Mouse (Mus musculus): ENCODE measurements at regions not wholly inside any gene's neighbourhood (a gene's known extent, or its start where the extent isn't known, plus 50 kb on each side); places are given as distances from the start of the nearest gene placed in this dataset.

DNA sequence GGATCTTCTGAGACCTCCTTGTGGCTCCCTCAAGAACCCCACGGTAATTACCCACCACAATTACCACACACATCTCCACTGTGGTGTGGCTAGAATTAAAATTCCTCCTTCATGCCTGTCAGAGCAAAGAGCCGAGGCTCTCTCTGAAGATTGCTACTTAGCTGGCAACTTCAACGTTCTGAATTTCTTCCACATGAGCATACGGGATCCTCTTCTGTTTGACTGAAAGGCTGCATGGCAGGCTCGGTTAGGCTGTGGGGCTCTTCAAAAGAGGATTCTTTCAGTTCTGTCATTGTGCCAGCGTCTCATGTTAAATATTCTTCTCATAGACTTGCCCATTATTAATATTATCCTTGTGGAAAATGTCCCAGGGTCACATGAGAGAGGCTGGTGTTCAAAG lies 334.9 kb upstream of the Mgmt start:
- WGBS: 72% methylated on average over 6 of the region's 6 CpGs
- H3K27ac ChIP-seq (replicated peaks in 1 of 2; ENCODE audit: control insufficient read depth in 1 of 2, insufficient read depth in 1 of 2, low read depth in 2 of 2, low read length in 2 of 2): no peak overlapping the region
- no peaks in the 10 kb centered on the region for H3K27me3 ChIP-seq (ENCODE audit: control insufficient read depth, insufficient read depth, low read length)
- no peaks in the 10 kb centered on the region for H3K36me3 ChIP-seq (ENCODE audit: control insufficient read depth, insufficient read depth, low read length)
- H3K4me2 ChIP-seq (ENCODE audit: low read length): no peak overlapping the region
- no peaks in the 10 kb centered on the region for H3K9me3 ChIP-seq (ENCODE audit: control insufficient read depth, low read length)
- H3K4me3 ChIP-seq (ENCODE audit: control insufficient read depth in 1 of 2, insufficient read depth in 1 of 2, low read depth in 1 of 2, low read length in 2 of 2): no peak overlapping the region
- H3K9ac ChIP-seq (ENCODE audit: low read length): no peak overlapping the region
- no peak for ATAC-seq (ENCODE audit: insufficient number of reproducible peaks, insufficient read depth, low FRiP score, low read depth)
- H3K4me1 ChIP-seq (ENCODE audit: control insufficient read depth in 2 of 2, insufficient read depth in 2 of 2, low read length in 2 of 2): no peaks in the 10 kb centered on the region

DNA sequence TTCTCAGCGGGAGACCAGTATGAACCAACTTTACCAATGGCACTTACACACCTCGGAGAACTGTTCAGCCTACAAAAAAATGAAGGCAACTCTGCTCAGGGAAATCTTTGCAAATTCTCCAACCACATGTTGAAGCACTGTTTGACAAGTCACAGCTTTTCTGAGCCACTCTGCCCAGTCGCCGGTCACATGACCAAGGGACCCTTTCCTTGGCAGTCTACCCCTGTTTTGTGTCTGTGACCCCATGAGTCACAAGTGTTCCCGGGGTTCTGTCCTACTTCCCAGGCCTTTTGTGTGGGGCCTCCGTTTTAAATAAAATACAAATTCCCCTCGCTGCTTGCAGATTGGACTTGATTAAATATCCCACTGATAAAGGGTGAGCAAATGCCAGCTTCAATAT lies 323.5 kb upstream of the Mgmt start:
- H3K27ac ChIP-seq (replicated peaks in 1 of 2; ENCODE audit: control insufficient read depth in 1 of 2, insufficient read depth in 1 of 2, low read depth in 2 of 2, low read length in 2 of 2): no peak overlapping the region
- H3K4me3 ChIP-seq (ENCODE audit: control insufficient read depth in 1 of 2, insufficient read depth in 1 of 2, low read depth in 1 of 2, low read length in 2 of 2): no peak overlapping the region
- no peaks in the 10 kb centered on the region for H3K36me3 ChIP-seq (ENCODE audit: control insufficient read depth, insufficient read depth, low read length)
- H3K4me1 ChIP-seq (ENCODE audit: control insufficient read depth in 2 of 2, insufficient read depth in 2 of 2, low read length in 2 of 2): no peaks in the 10 kb centered on the region
- no peak overlapping the region for H3K9ac ChIP-seq (ENCODE audit: low read length)
- ATAC-seq (ENCODE audit: insufficient number of reproducible peaks, insufficient read depth, low FRiP score, low read depth): no peak
- no peaks in the 10 kb centered on the region for H3K27me3 ChIP-seq (ENCODE audit: control insufficient read depth, insufficient read depth, low read length)
- WGBS: 68% methylated on average over 7 of the region's 7 CpGs
- H3K4me2 ChIP-seq (ENCODE audit: low read length): no peak overlapping the region
- peaks cover 2% of the 10 kb centered on the region; the same call in 1 of the 2 replicates for H3K9me3 ChIP-seq (ENCODE audit: control insufficient read depth, low read length)

DNA sequence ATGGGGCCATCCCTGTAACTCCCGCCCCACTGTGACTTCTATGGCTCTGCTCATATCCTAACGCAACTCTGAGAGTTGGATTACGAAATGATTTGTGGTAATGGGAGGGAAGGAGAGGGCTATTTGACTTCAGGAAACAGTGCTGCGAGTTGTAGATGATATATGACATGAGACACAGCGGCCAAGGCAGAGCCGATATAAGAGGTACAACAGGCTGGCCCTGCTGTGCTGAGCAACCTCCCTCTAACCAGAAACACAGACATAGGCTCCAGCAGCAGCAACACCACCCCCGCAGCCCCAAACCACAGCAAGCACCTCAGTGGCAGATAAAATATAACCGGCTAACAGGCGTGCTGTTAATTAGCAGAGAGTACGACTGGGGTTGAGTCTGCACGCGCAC lies 312.5 kb upstream of the Mgmt start:
- no peaks in the 10 kb centered on the region for H3K4me1 ChIP-seq (ENCODE audit: control insufficient read depth in 2 of 2, insufficient read depth in 2 of 2, low read length in 2 of 2)
- 76% methylated on average over 12 of the region's 12 CpGs for WGBS
- no peak overlapping the region for H3K27ac ChIP-seq (replicated peaks in 1 of 2; ENCODE audit: control insufficient read depth in 1 of 2, insufficient read depth in 1 of 2, low read depth in 2 of 2, low read length in 2 of 2)
- H3K9ac ChIP-seq (ENCODE audit: low read length): no peak overlapping the region
- H3K9me3 ChIP-seq (ENCODE audit: control insufficient read depth, low read length): no peaks in the 10 kb centered on the region
- H3K36me3 ChIP-seq (ENCODE audit: control insufficient read depth, insufficient read depth, low read length): no peaks in the 10 kb centered on the region
- peaks cover 25% of the 10 kb centered on the region for H3K27me3 ChIP-seq (ENCODE audit: control insufficient read depth, insufficient read depth, low read length)
- no peak overlapping the region for H3K4me3 ChIP-seq (ENCODE audit: control insufficient read depth in 1 of 2, insufficient read depth in 1 of 2, low read depth in 1 of 2, low read length in 2 of 2)
- no peak for ATAC-seq (ENCODE audit: insufficient number of reproducible peaks, insufficient read depth, low FRiP score, low read depth)
- H3K4me2 ChIP-seq (ENCODE audit: low read length): no peak overlapping the region

DNA sequence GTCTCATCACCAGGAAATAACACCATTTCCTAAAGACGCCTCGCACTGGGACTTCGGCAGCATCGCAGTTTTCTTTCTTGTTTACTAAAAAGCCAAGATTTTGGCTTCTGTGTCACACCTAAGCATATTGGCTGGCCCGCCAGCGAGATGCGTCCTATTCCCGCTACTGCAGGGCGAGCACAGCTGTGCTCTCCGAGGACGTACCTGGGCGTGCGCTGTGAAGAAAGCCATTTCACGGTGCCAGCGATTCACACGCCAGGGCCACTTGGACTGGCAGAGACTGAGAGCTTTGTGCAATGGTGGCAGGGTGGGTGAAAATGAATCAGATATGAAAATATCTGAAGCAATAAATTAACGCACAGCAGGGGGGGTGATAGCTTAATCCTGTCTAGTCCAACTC lies 310.1 kb upstream of the Mgmt start:
- no peaks in the 10 kb centered on the region for H3K9me3 ChIP-seq (ENCODE audit: control insufficient read depth, low read length)
- 53% methylated on average over 17 of the region's 17 CpGs for WGBS
- no peak overlapping the region for H3K4me3 ChIP-seq (ENCODE audit: control insufficient read depth in 1 of 2, insufficient read depth in 1 of 2, low read depth in 1 of 2, low read length in 2 of 2)
- H3K27ac ChIP-seq (replicated peaks in 1 of 2; ENCODE audit: control insufficient read depth in 1 of 2, insufficient read depth in 1 of 2, low read depth in 2 of 2, low read length in 2 of 2): no peak overlapping the region
- H3K27me3 ChIP-seq (ENCODE audit: control insufficient read depth, insufficient read depth, low read length): peaks cover 25% of the 10 kb centered on the region
- no peaks in the 10 kb centered on the region for H3K36me3 ChIP-seq (ENCODE audit: control insufficient read depth, insufficient read depth, low read length)
- no peak overlapping the region for H3K9ac ChIP-seq (ENCODE audit: low read length)
- H3K4me1 ChIP-seq (ENCODE audit: control insufficient read depth in 2 of 2, insufficient read depth in 2 of 2, low read length in 2 of 2): no peaks in the 10 kb centered on the region
- no peak overlapping the region for H3K4me2 ChIP-seq (ENCODE audit: low read length)
- no peak for ATAC-seq (ENCODE audit: insufficient number of reproducible peaks, insufficient read depth, low FRiP score, low read depth)

DNA sequence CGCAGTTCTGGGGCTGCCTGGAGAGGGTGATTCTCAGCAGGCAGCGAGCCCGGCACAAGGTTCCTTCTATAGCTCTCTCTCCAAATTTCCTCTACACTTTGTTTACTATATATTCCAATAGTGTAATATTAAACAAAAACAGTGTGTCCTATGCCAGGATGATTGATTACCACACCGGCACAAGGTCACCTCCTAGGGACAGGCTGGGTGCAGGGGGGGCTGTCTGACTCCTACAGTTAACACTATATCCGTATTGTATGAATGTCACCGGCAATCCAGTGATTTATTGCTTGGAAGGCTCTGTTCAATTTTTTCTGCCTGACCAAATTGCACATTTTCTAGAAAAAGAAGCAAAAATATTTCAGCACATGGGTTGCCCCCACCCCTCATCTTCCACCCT lies 305.9 kb upstream of the Mgmt start:
- H3K36me3 ChIP-seq (ENCODE audit: control insufficient read depth, insufficient read depth, low read length): no peaks in the 10 kb centered on the region

DNA sequence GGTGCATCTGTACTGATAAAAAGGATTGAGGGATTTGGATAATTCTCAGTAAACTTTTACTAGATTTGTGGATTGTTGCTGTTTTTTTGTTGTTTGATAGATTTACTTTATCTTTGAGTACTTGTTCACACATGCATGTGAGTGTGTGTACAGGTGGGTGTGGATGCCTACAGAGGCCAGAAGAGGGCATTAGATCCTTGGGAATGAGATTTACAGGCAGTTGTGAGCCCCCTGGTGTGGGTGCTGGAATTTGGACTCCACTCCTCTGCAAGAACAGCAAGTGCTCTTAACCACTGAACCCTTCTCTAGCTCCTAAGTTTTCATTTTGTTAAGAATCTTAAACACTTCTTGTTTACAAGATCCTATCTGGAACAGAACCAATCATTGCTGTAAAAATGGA lies 303.5 kb upstream of the Mgmt start:
- Histone ChIP-seq H3K9me3 (ENCODE audit: control insufficient read depth, low read length) (0 out of 2 replicates have a peak, but pooled peaks cover 3% of the 10 kb centered on the region), H3K4me2 (ENCODE audit: low read length) (no peak overlapping the region), H3K27me3 (ENCODE audit: control insufficient read depth, insufficient read depth, low read length) (no peaks in the 10 kb centered on the region), H3K9ac (ENCODE audit: low read length) (no peak overlapping the region), H3K27ac (replicated peaks in 1 of 2; ENCODE audit: control insufficient read depth in 1 of 2, insufficient read depth in 1 of 2, low read depth in 2 of 2, low read length in 2 of 2) (no peak overlapping the region), H3K4me3 (ENCODE audit: control insufficient read depth in 1 of 2, insufficient read depth in 1 of 2, low read depth in 1 of 2, low read length in 2 of 2) (no peak overlapping the region), H3K4me1 (ENCODE audit: control insufficient read depth in 2 of 2, insufficient read depth in 2 of 2, low read length in 2 of 2) (no peaks in the 10 kb centered on the region), H3K36me3 (ENCODE audit: control insufficient read depth, insufficient read depth, low read length) (no peaks in the 10 kb centered on the region)
- no peak for ATAC-seq (ENCODE audit: insufficient number of reproducible peaks, insufficient read depth, low FRiP score, low read depth)

More for the DNA sequence above, 305.9 kb upstream of the Mgmt start:
- Histone ChIP-seq H3K4me3 (ENCODE audit: control insufficient read depth in 1 of 2, insufficient read depth in 1 of 2, low read depth in 1 of 2, low read length in 2 of 2) (no peak overlapping the region), H3K27ac (replicated peaks in 1 of 2; ENCODE audit: control insufficient read depth in 1 of 2, insufficient read depth in 1 of 2, low read depth in 2 of 2, low read length in 2 of 2) (no peak overlapping the region), H3K9me3 (ENCODE audit: control insufficient read depth, low read length) (0 out of 2 replicates have a peak, but pooled peaks cover 3% of the 10 kb centered on the region), H3K9ac (ENCODE audit: low read length) (no peak overlapping the region), H3K4me2 (ENCODE audit: low read length) (no peak overlapping the region), H3K27me3 (ENCODE audit: control insufficient read depth, insufficient read depth, low read length) (peaks cover 18% of the 10 kb centered on the region), H3K4me1 (ENCODE audit: control insufficient read depth in 2 of 2, insufficient read depth in 2 of 2, low read length in 2 of 2) (no peaks in the 10 kb centered on the region)
- no peak for ATAC-seq (ENCODE audit: insufficient number of reproducible peaks, insufficient read depth, low FRiP score, low read depth)
- WGBS: 88% methylated on average over 6 of the region's 6 CpGs

DNA sequence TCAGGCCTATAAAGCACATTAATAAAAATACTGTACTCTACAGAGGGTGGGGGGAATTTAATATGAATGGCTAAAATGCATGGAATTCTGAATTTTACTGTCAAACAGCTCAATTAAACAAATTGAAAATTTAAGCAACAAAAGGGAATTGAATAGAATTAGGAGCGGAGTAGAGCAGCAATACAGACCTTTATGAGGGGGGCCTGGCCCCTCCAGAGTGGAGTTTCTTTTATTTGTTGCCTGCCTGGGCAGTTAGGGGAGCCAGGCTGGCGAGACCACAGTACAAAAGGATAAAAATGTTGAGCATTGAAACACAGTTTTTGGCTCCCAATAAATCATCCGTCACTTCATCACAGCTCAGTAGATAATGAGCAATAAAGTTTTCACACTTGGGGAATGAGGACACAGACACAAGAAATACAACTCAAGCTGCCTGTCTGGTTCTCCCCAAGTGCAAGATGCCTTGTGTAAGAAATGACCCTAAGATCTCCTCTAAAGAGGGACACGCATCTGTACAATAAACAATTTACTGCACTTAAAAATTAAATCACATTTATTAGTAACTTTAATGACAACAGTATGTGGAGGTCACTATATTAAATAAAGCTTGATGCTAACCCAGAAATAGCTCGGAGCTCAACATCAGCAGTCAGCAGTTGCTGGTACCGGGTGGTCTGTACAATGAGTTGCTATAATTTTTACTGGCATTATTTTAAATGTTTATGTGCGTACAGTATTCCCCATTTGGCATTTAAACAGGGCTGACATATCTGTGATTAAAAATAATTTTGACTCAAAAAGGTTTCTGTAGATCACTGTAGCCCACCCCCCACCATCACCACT lies 286.9 kb upstream of the Mgmt start:
- H3K4me2 ChIP-seq (ENCODE audit: low read length): no peak overlapping the region

DNA sequence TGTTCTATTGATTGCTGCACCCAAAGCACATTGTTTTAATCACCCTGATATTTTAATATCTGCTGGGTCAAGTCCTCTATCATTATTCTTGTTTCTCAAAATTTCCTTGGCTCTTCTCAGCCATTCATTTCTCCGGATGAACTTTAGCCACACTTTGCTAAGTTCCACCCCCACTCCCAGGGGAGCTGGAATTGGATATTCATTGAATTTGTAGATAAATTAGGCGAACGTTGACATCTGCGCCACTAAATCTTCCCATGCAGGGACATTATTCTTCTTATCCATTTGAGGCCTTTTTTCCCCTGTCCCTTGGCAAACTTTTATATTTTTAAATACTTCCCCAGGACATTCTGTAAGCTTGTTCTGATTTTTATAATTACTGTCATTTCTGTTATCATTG lies 280.9 kb upstream of the Mgmt start:
- Histone ChIP-seq H3K4me3 (ENCODE audit: control insufficient read depth in 1 of 2, insufficient read depth in 1 of 2, low read depth in 1 of 2, low read length in 2 of 2) (no peak overlapping the region), H3K4me2 (ENCODE audit: low read length) (no peak overlapping the region), H3K36me3 (ENCODE audit: control insufficient read depth, insufficient read depth, low read length) (no peaks in the 10 kb centered on the region), H3K27ac (replicated peaks in 1 of 2; ENCODE audit: control insufficient read depth in 1 of 2, insufficient read depth in 1 of 2, low read depth in 2 of 2, low read length in 2 of 2) (no peak overlapping the region), H3K9me3 (ENCODE audit: control insufficient read depth, low read length) (no peaks in the 10 kb centered on the region), H3K4me1 (ENCODE audit: control insufficient read depth in 2 of 2, insufficient read depth in 2 of 2, low read length in 2 of 2) (no peaks in the 10 kb centered on the region), H3K9ac (ENCODE audit: low read length) (no peak overlapping the region), H3K27me3 (ENCODE audit: control insufficient read depth, insufficient read depth, low read length) (no peaks in the 10 kb centered on the region)
- ATAC-seq (ENCODE audit: insufficient number of reproducible peaks, insufficient read depth, low FRiP score, low read depth): no peak
- WGBS: 69% methylated on average over 4 of the region's 4 CpGs

More for the DNA sequence above, 286.9 kb upstream of the Mgmt start:
- WGBS: 82% methylated on average over 7 of the region's 7 CpGs
- Histone ChIP-seq H3K4me1 (ENCODE audit: control insufficient read depth in 2 of 2, insufficient read depth in 2 of 2, low read length in 2 of 2) (no peaks in the 10 kb centered on the region), H3K27me3 (ENCODE audit: control insufficient read depth, insufficient read depth, low read length) (no peaks in the 10 kb centered on the region), H3K27ac (replicated peaks in 1 of 2; ENCODE audit: control insufficient read depth in 1 of 2, insufficient read depth in 1 of 2, low read depth in 2 of 2, low read length in 2 of 2) (no peak overlapping the region), H3K9me3 (ENCODE audit: control insufficient read depth, low read length) (no peaks in the 10 kb centered on the region), H3K4me3 (ENCODE audit: control insufficient read depth in 1 of 2, insufficient read depth in 1 of 2, low read depth in 1 of 2, low read length in 2 of 2) (no peak overlapping the region), H3K36me3 (ENCODE audit: control insufficient read depth, insufficient read depth, low read length) (no peaks in the 10 kb centered on the region), H3K9ac (ENCODE audit: low read length) (no peak overlapping the region)
- no peak for ATAC-seq (ENCODE audit: insufficient number of reproducible peaks, insufficient read depth, low FRiP score, low read depth)

Measured in heart, embryonic 14.5 days (tissue).